Mouse (Mus musculus) hindlimb bud, embryonic 11.5 days (tissue): ENCODE measurements around the gene Tmc5.

ENCODE experiments used
- DNase-seq: peaks from one replicate; pipeline ENCODE4 v3.0.0-alpha.2; 2012; ENCODE audit warnings: low read depth, low spot score; ENCODE audit errors: extremely low spot score

Gene Tmc5

DNA sequence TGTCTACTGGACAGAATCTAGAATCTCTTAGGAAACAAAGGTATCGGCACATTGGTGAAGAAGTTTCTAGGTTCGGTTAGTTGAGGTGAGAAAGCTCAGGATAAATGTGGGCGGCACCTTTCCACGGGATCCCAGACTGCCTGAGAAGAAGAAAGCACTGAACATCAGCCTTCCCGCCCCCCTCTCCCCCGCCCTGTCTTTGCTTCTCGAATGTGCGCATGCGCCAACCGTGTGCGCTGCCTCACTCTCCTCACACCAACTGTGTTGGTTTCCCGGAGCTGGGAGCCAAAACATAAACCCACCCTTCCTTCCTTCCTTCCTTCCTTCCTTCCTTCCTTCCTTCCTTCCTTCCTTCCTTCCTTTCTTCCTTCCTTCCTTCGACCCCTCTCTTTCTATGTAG lies 13.6 kb downstream of the Tmc5 start:
- no peak for DNase-seq

DNA sequence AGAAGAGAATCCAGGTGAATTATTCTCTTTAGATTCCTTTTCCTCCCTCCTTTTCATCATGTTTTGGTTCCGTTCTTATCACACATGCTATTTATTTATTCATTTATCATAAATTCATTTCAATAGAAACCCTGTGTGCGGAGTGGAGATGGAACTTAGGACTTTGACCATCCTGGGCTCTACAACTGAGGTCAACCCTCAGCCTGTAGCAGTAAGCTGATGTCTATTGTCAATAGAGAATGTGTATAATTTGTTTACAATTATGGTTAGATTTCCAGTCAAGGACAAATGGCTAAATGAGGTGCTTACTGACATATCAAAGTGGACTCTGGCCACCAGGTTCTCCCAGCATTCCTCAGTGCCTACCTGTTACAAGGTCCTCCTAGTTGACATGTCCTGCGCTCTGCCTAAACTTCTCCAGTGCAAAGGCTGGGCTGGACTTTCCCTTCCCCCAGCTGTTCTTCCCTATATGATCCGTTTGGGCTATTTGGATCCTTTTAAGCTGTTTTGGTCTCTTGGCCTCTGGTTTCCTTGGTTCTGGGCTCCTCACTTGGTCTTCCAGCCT lies 14.2 kb downstream of the Tmc5 start:
- no peak for DNase-seq

DNA sequence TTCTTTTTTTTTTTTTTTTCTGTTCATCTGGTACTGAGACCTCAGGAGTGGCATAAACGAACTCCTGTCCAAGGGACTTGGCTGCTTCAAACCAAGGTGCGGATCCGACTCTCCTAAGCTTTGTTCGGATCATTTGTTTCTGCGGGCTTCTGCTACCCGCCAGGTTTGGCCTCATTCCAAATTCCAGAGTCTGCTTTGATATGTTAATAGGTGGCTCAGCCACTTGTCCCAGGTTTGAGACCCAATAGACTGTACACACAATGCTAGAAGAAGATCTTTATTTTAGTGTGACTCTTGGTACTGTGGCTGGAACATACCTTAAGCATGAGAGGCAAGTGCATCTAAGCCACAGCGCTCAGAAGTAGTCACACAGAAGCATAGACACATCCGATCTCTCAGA lies 14.8 kb downstream of the Tmc5 start:
- no peak for DNase-seq

DNA sequence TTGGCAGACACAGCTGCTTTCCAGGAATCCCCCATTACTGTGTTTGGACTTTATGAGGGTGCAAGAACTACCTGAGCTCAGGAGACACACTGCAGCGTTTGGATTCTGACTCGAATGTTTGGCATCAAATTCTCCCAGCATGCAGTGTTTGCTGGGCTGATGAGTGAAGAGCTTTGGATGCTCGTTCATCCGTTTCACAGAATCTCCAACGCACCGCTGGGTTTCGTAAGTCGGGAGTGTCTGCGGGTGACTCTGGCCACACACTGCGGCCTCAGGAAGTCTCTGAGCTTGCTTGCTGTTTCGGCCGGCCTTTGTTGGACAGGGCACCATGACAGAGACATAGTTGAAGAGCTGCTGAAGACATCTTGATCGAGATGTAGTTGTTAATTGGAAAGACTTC lies 17.0 kb downstream of the Tmc5 start:
- no peak for DNase-seq

DNA sequence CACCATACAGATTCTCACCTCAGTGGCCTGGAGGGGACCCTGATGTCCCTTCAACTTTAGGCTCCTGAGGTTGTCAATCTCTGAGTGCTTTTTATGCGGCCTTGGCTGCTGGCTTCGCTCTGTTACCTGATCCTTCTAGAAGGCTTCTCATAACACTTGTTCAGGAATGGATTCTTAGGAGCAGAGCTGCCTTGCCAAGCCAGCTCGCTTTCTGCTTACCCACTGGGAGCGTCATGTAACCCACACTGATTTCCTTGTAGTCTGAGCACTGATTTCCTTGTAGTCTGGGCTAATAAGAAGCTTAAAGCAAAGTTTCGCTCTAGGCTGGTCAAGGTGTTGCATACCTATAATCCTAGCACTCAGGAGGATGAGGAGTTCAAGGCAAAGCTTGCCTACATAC lies 21.0 kb downstream of the Tmc5 start:
- no peak for DNase-seq

DNA sequence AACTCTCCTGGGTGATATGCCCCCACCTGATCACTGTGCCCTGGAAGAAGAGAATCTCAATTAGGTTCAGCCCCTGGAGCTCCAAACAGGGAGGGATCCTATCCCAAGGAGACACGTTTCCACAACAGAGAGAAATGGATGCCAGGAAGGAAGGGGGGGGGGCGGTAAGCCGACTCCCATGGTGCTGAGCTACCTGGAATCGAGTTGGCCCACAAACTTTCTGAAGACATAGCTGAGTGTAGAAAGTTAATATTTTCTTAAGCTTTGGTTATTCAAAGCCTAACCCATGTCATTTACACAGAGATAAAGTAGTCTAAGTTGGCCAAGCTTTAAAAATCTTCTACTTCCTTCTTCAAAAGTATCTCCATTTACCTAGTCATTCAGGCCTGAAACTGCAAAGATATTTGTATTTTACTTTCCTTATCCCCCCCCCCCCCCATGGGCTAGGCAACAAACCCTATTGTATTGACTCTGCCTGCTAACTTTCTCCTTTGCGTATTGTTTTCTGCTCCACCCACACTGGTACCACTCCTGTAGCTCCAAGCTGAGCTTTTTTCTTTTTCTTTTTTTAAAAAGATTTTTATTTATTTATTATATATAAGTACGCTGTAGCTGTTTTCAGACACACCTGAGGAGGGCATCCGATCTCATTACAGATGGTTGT lies 23.3 kb downstream of the Tmc5 start:
- DNase-seq, result no peak

DNA sequence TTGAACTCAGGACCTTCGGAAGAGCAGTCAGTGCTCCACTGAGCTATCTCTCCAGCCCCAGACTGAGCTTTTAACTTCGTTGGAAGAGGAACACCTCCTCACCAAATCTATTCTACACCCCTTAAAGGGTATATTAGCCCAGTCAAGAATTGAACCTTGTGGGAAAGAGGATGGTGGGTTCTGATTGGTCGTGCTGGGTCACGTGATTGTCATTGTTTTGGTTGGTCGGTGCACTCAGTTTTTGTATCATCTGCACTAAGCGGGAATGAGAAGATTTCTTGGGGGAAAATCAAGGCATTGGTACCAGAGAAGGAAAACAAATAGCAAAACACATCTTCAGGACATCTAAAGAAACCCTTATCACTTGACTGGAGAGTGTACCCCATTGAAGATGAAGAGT lies 24.0 kb downstream of the Tmc5 start:
- no peak for DNase-seq

DNA sequence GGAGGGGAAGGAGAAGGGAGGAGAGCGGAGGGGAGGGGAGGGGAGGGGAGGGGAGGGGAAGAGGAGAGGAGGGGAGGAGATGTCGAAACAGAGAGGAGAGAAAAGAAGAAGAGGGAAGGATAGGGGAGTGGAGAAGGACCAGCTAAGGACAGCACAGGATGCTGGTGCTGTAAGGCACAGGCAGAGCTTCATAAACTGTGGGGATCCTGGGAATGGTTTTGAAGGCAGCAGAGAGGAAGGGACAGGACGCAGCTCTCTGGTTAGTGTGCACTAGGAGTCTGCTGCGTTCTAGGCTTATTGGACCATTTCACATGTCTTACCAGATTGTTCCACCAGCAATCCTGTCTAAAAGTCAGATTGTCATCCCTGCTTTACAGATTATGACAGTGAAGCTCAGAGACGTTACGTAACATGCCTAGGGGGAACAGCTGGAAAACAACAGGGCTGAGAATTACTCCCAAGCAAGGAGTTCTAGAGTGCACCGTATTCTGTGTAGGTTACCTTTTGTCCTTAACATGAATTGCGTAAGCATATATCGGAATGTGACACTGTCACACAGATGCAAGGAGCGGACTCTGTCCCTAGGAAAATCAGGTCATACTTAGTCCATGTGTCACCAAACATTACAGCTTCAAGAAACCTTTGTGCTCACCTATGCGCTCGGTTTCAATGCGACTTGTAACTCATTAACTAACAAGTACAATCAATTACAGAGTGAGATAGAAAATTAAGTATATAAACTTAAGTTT lies 30.6 kb downstream of the Tmc5 start:
- no peak for DNase-seq

DNA sequence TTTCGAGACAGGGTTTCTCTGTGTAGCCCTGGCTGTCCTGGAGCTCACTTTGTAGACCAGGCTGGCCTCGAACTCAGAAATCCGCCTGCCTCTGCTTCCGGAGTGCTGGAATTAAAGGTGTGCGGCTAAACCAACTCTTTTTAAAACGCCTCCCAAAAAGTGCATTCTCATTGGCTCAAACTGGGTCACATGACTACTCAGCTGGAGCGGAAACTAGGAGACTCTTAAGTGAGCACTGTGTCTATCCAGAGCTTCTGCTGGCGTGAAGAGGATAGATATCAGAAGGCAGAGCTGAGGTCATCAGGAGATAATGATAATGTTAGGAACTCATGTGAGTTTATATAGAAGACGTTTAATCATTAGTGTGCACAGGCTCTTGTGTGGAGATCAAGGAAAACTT lies 36.0 kb downstream of the Tmc5 start:
- DNase-seq, result no peak

DNA sequence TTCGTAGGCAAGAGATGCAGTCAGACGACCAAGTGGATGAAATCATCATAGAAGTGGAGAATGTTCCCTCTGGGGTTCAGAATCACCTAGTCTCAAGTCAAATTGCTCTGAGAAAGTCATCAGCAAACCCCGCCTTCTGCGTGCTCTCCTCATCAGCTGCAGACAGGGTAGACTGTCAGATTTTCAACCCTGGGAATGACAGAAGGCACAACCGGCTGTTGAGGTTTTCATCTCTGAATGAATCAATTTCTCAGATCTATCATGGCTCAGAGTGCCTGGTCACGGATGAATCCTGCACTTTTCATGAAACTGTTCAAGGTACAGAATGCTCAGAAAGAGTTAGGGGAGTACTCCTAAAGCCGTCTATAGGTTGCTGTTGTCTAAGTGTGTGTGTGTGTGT lies 36.9 kb downstream of the Tmc5 start:
- DNase-seq, result no peak

DNA sequence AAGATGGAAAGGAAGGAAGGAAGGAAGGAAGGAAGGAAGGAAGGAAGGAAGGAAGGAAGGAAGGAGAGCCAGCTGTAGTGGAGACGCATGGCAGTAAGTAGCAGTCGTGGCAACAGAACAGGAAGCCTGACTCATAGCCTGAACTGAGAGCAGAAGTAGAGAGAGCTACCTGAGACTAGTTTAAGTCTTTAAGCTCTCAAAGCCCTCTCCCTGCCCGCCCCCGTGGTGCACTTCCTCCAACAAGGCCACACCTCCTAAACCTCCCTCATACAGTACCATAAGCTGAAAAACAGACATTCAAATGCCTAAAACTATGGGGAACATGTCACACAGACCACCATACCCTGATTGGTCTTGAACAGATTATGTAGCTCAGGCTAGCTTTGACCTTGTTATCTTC lies 40.4 kb downstream of the Tmc5 start:
- DNase-seq, result no peak

DNA sequence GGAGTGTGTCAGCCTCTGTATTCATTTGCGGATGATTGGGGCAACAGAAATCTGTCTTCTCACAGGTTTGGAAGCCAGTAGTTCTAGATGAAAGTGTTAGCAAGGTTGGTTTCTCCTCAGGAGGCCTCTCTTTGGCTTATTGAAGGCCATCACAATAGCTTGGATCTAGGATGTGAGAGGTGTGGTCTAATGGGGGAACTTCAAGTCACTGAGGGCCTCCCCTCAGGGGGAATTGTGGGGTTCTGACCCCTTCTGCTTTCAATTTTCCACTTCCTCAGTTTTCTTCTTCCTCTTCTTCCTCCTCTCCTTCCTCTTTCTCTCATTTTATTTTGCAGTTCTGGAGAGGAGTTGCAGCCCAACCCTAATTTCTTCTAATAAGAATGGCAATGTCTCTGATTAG lies 49.1 kb downstream of the Tmc5 start:
- no peak for DNase-seq

DNA sequence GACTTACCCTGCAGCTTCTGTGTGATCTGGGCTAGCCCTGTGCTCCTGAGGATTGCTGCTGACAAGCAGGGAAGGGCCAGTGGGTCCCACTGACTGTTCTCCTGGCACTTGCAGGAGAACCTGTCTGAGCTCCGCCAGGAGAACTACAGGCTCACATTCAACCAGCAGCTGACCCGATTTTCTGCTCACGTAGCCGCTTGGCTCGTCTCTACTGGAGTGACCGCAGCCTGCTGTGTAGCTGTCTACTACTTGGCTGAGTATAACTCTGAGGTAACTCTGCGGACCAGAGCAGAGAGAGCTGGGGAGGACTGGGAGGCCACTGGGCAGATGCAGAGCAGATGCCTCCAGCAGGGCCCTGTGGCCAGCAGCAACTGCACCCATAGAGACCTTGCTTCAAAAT lies 52.2 kb downstream of the Tmc5 start:
- no peak for DNase-seq

DNA sequence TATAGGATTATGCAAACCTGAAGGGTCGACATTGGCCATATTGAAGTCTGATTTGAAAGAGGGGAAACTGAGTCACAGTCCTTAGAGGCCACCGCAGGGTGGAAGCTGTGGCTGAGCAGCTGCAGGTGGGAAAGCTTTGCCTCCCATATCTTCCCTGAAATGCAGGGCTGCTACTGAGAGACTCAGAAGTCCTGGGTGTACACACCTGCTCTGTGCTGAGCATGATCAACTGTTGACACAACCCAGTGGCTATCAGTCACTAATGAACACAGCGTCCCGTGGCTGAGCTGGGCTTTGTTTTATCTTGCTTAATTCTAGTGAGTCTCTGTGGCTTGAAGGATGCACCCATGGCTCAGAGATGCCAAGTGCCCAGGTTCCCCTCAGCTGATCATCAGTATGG lies 53.0 kb downstream of the Tmc5 start:
- no peak for DNase-seq

DNA sequence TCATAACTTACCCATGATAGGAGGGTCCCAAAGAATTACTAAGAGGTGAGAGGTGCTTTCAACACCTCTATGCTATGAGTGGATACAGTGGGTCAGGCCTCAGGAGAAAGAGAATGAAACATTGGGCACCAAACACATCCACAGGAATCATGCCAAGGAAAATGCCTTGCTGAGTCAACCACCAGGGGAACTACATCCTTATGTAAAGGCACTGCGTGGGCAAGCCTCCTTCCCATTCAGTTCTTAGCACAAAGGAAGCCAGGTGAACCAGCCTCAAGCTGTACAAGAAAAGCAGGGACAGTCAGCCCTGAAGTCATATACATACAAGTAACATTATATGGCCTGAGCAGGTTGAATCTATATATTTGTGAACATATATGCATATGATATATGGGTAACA lies 53.8 kb downstream of the Tmc5 start:
- DNase-seq, result no peak

DNA sequence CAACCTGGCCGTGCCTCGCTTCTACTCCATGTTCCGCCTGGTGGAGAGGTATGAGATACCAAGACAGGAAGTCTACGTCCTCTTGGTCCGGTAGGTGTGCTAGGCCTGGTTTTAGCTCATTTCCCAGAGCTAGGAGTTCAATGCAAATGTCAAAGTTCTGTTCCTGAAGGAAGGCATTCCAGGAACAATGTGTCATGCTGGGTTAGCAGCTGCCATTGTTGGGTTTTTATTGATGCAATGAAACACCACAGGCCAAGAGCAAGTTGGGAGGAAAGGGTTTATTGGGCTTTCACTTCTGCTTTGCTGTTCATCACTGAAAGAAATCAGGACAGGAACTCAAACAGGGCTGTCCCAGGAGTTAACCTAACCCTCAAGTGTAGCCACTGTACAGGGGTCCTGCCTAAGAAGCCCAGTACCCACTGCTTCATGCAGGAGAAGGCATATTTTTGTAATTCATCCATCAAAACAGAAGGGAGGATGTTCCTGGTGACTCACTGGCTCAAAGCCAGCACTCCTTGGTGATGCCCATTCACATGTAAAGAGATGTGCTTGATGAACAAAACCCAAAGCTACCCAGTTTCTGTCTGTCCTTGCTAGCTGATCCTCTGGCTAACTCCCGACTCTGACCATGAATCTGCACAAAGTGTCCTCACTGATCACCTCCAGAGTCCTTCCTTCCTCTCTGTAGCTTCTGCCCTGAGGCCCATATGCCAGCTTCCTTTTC lies 55.6 kb downstream of the Tmc5 start:
- DNase-seq, result no peak

DNA sequence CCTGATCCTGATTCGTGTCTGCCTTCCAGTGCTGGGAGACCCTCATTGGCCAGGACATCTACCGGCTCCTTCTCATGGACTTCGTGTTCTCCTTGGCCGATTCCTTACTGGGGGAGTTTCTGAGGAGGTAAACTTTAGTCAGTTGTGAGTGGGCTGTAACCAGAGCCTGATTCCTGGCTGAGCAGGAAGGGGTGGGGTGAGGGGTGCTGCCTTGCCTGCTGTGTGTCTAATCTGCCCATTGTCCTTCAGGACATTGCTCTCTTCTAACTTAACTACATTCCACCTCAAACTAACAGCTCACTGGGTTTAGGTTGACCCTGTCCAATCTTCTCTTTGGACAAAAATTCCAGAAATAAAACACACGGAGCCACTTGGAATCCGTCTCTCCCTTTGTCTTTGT lies 59.6 kb downstream of the Tmc5 start:
- no peak for DNase-seq

DNA sequence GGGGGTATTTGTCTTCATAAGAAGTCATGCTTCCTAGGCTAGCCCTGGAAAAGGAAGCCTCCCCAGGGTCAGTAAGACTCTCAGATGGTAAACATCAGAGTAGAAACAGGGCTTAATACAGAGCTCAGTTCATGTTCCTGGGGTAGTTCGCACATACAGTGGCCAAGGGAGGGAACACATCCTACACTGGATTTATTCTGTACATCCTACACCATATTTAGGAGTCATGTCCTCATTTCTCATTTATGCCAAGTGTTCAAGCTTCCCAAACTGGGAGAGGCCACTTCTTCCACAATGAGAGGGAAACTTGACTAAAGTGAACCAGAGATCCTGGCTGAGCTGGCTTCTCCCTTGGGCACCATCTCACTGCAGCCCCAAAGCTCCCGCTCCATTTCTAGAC lies 70.7 kb downstream of the Tmc5 start:
- no peak for DNase-seq

DNA sequence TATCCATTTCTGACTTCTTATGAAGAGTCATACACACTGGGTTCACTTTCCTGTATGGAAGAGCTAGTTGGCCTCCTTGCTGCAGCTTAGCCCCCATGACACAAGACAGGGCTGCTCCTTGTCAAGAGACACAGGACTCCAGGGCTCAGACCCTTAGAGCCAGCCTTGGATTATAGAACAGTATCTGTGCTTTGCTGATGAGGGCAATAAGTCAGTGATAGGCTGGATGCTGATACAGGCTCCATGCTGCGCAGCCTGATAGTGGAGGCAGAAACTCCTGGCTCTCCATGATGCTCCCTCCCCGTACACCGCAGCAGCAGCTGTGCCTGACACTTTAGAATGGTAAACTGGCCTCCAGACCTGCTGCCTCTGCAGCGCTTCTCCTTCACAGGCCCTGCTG lies 73.0 kb downstream of the Tmc5 start:
- DNase-seq, result no peak

DNA sequence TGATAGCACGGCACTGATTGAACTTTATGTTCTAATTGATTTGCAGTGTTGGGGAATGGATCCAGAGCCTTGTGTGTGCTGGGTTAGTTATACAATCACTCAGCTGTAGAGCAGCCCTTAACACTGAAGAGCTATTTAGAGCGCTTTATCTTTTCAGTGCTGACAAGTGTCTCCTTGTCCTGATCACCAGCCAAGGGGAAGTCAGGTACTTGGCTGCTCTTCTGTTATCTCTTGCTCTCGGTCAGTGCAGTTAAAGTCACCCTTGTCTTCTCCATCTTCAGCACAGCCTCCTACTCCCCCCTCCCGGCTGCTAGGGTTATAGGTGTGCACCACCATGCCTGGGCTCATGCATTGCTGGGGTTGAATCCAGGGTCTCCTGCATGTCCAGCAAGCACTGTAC lies 79.7 kb downstream of the Tmc5 start:
- no peak for DNase-seq

DNA sequence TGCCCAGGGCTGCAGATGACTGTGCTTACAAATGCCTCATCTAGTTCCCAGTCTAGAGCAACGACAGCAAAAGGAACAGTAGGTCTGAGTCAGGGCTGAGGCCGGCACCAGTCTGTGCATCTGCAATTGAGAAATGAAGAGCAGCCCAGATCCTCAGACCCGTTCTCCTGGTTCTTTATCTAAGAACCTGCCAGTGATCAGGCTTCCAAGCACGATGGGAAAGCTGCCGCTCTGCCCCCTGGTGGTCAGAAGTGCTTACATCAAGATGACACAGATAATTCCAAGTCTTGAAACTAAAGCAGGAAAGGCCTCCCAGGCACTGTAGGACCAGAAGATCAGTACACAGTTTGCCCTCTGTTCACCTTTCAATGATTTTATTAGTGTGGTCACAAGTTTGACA lies 91.1 kb downstream of the Tmc5 start:
- DNase-seq, result peak; percentile 70

DNA sequence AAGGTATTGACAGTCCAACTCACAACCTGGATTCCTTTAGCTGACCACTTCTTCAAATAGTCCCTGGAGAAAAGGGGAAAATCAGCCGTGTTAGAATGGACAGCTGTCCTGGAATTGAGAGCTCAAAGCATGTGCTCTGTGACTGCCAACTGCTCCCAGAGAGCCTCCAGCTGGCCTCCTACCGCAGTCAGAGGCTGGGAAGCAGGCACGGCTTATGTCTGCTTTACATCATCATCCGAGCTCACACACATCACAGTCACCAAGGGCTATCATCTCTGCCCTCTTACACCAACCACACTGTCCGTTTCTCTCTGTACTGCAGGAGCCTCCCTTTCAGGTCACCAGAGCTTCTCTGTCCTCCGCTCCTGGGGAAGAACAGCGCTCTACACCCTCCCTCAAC lies 92.0 kb downstream of the Tmc5 start:
- no peak for DNase-seq
